Mouse (Mus musculus): Measurements from ENCODE around the gene Dbx1.
A peak's percentile ranks its signal among the peaks of the same experiment; 100 is the strongest.

GRCm38 (mm10) chr7:49601191-49601975, 35.3 kb downstream of the Dbx1 start:
- TF ChIP-seq POLR2A (IDR thresholded peaks at IDR 0.05; ENCODE audit: borderline replicate concordance, extremely low read depth, low read depth, low read length) (no peak), CTCF (IDR thresholded peaks at IDR 0.05; ENCODE audit: insufficient read depth, low read length) (peak; percentile 84)
